Mouse (Mus musculus): ENCODE results near the gene Olfr800. TPM values are rescaled to one million over a fixed set of nuclear protein-coding genes. Genes with fewer than 3 reads are reported as not detected.

Olfr800 gene
- polyA plus RNA-seq (2012; rRNA removed): not detected in 2 replicates

DNA sequence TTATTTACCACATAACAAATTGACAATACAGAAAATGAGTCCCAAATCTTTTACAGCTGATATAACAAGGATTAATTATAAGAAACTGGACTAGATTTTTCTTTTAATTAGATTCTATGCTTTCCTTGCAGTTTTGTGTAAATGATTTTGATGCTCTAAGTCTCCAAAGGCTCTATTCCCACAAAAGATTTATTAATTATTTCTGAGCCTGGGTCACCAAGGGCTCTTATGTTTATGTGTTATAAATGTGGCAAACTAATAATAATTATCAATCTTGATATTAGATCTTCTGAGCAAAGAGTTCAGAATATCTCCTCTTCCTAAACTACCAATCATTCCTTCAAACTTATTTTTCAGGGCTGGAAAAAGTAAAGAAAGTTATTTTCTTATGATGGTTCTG lies at the start of gene Olfr800:
Gene Olfr800 (plus strand): TSS at position 301 of the 400 bp plus-strand sequence.
- Histone ChIP-seq H3K4me1 (replicated peaks; ENCODE audit: control insufficient read depth, insufficient read depth, low read length) (no peaks in the 10 kb centered on the region), H3K27me3 (ENCODE audit: control insufficient read depth, insufficient read depth, low read length) (no peaks in the 10 kb centered on the region), H3K36me3 (ENCODE audit: control insufficient read depth, insufficient read depth, low read length) (no peaks in the 10 kb centered on the region), H3K27ac (ENCODE audit: control insufficient read depth, insufficient read depth, low read length) (no peak within 1 kb of the TSS), H3K4me3 (ENCODE audit: control insufficient read depth, insufficient read depth, low read length) (no peak within 1 kb of the TSS)
- TF ChIP-seq CTCF (IDR thresholded peaks at IDR 0.05; ENCODE audit: borderline replicate concordance, control insufficient read depth, extremely low read depth, insufficient read depth, low read length, poor library complexity) (no peak), POLR2A (IDR thresholded peaks at IDR 0.05; ENCODE audit: control insufficient read depth, extremely low read depth, insufficient read depth, low read length, poor library complexity) (no peak)
- DNase-seq: no peak

DNA sequence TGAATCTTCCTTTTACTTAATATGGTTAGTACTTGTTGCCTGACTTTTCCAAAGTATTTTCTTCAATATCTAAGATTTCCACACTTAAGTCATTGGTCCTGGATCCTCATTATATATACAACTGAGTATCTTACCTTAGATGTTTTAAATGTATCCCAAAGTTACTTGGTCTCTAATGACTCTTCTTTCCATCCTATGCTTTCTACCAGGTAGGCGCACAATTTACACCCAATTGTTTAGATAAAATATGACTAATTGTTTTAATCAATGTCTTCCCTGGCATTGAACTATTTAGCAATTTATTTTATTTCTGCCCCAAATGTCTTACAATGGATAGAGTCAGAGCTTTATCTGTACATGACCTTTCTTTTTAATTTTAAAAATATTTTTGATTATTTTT lies 45.0 kb upstream of the Olfr800 start, which contains the start of gene Olfr796:
Gene Olfr796 (minus strand): TSS at position 101 of the 400 bp plus-strand sequence.
- DNase-seq: no peak
- no peak within 1 kb of the TSS for H3K4me3 ChIP-seq (ENCODE audit: control insufficient read depth, insufficient read depth, low read length)
- H3K4me1 ChIP-seq (replicated peaks; ENCODE audit: control insufficient read depth, insufficient read depth, low read length): no peaks in the 10 kb centered on the region
- H3K27me3 ChIP-seq (ENCODE audit: control insufficient read depth, insufficient read depth, low read length): no peaks in the 10 kb centered on the region
- H3K36me3 ChIP-seq (ENCODE audit: control insufficient read depth, insufficient read depth, low read length): no peaks in the 10 kb centered on the region
- TF ChIP-seq POLR2A (IDR thresholded peaks at IDR 0.05; ENCODE audit: control insufficient read depth, extremely low read depth, insufficient read depth, low read length, poor library complexity) (no peak), CTCF (IDR thresholded peaks at IDR 0.05; ENCODE audit: borderline replicate concordance, control insufficient read depth, extremely low read depth, insufficient read depth, low read length, poor library complexity) (no peak)
- H3K27ac ChIP-seq (ENCODE audit: control insufficient read depth, insufficient read depth, low read length): no peak within 1 kb of the TSS
- 98% methylated on average over 1 of the region's 1 CpGs for WGBS

GRCm38 (mm10) chr10:129621724-129622123 lies 35.8 kb upstream of the Olfr800 start:
- no peak for DNase-seq
- H3K27me3 ChIP-seq (ENCODE audit: control insufficient read depth, insufficient read depth, low read length): no peaks in the 10 kb centered on the region
- H3K36me3 ChIP-seq (ENCODE audit: control insufficient read depth, insufficient read depth, low read length): no peaks in the 10 kb centered on the region
- no peak overlapping the region for H3K27ac ChIP-seq (ENCODE audit: control insufficient read depth, insufficient read depth, low read length)
- WGBS: 26% methylated on average over 1 of the region's 1 CpGs
- H3K4me1 ChIP-seq (replicated peaks; ENCODE audit: control insufficient read depth, insufficient read depth, low read length): no peaks in the 10 kb centered on the region
- TF ChIP-seq CTCF (IDR thresholded peaks at IDR 0.05; ENCODE audit: borderline replicate concordance, control insufficient read depth, extremely low read depth, insufficient read depth, low read length, poor library complexity) (no peak), POLR2A (IDR thresholded peaks at IDR 0.05; ENCODE audit: control insufficient read depth, extremely low read depth, insufficient read depth, low read length, poor library complexity) (no peak)
- H3K4me3 ChIP-seq (ENCODE audit: control insufficient read depth, insufficient read depth, low read length): no peak overlapping the region

GRCm38 (mm10) chr10:129623251-129623650 lies 34.2 kb upstream of the Olfr800 start:
- TF ChIP-seq POLR2A (IDR thresholded peaks at IDR 0.05; ENCODE audit: control insufficient read depth, extremely low read depth, insufficient read depth, low read length, poor library complexity) (no peak), CTCF (IDR thresholded peaks at IDR 0.05; ENCODE audit: borderline replicate concordance, control insufficient read depth, extremely low read depth, insufficient read depth, low read length, poor library complexity) (no peak)
- no peak for DNase-seq
- no peaks in the 10 kb centered on the region for H3K4me1 ChIP-seq (replicated peaks; ENCODE audit: control insufficient read depth, insufficient read depth, low read length)
- H3K27ac ChIP-seq (ENCODE audit: control insufficient read depth, insufficient read depth, low read length): no peak overlapping the region
- no peaks in the 10 kb centered on the region for H3K27me3 ChIP-seq (ENCODE audit: control insufficient read depth, insufficient read depth, low read length)
- no peak overlapping the region for H3K4me3 ChIP-seq (ENCODE audit: control insufficient read depth, insufficient read depth, low read length)
- no peaks in the 10 kb centered on the region for H3K36me3 ChIP-seq (ENCODE audit: control insufficient read depth, insufficient read depth, low read length)

- H3K36me3 ChIP-seq (ENCODE audit: control insufficient read depth, insufficient read depth, low read length): no peaks in the 10 kb centered on the region
- H3K27me3 ChIP-seq (ENCODE audit: control insufficient read depth, insufficient read depth, low read length): no peaks in the 10 kb centered on the region
- no peaks in the 10 kb centered on the region for H3K4me1 ChIP-seq (replicated peaks; ENCODE audit: control insufficient read depth, insufficient read depth, low read length)
- TF ChIP-seq CTCF (IDR thresholded peaks at IDR 0.05; ENCODE audit: borderline replicate concordance, control insufficient read depth, extremely low read depth, insufficient read depth, low read length, poor library complexity) (no peak), POLR2A (IDR thresholded peaks at IDR 0.05; ENCODE audit: control insufficient read depth, extremely low read depth, insufficient read depth, low read length, poor library complexity) (no peak)
- no peak for DNase-seq
- no peak within 1 kb of the TSS for H3K4me3 ChIP-seq (ENCODE audit: control insufficient read depth, insufficient read depth, low read length)
- H3K27ac ChIP-seq (ENCODE audit: control insufficient read depth, insufficient read depth, low read length): no peak within 1 kb of the TSS
- WGBS: 85% methylated on average over 1 of the region's 1 CpGs
Measured at GRCm38 (mm10) chr10:129627834-129628233, 29.7 kb upstream of the Olfr800 start, which contains the start of gene Olfr798. Olfr798 (minus strand) TSS chr10:129627934.

- WGBS: 42% methylated on average over 1 of the region's 1 CpGs
- H3K27me3 ChIP-seq (ENCODE audit: control insufficient read depth, insufficient read depth, low read length): no peaks in the 10 kb centered on the region
- DNase-seq: no peak
- H3K36me3 ChIP-seq (ENCODE audit: control insufficient read depth, insufficient read depth, low read length): no peaks in the 10 kb centered on the region
- no peak within 1 kb of the TSS for H3K27ac ChIP-seq (ENCODE audit: control insufficient read depth, insufficient read depth, low read length)
- H3K4me3 ChIP-seq (ENCODE audit: control insufficient read depth, insufficient read depth, low read length): no peak within 1 kb of the TSS
- H3K4me1 ChIP-seq (replicated peaks; ENCODE audit: control insufficient read depth, insufficient read depth, low read length): no peaks in the 10 kb centered on the region
- TF ChIP-seq POLR2A (IDR thresholded peaks at IDR 0.05; ENCODE audit: control insufficient read depth, extremely low read depth, insufficient read depth, low read length, poor library complexity) (no peak), CTCF (IDR thresholded peaks at IDR 0.05; ENCODE audit: borderline replicate concordance, control insufficient read depth, extremely low read depth, insufficient read depth, low read length, poor library complexity) (no peak)
Measured at GRCm38 (mm10) chr10:129637184-129637583, 20.3 kb upstream of the Olfr800 start, which contains the start of gene Olfr799. Olfr799 (plus strand) TSS chr10:129637484.

- 85% methylated on average over 1 of the region's 1 CpGs for WGBS
Measured at GRCm38 (mm10) chr10:129651763-129652162, 5.7 kb upstream of the Olfr800 start.

More at GRCm38 (mm10) chr10:129651763-129652162, 5.7 kb upstream of the Olfr800 start:
- no peaks in the 10 kb centered on the region for H3K4me1 ChIP-seq (replicated peaks; ENCODE audit: control insufficient read depth, insufficient read depth, low read length)
- no peak overlapping the region for H3K27ac ChIP-seq (ENCODE audit: control insufficient read depth, insufficient read depth, low read length)
- H3K4me3 ChIP-seq (ENCODE audit: control insufficient read depth, insufficient read depth, low read length): no peak overlapping the region
- H3K27me3 ChIP-seq (ENCODE audit: control insufficient read depth, insufficient read depth, low read length): no peaks in the 10 kb centered on the region
- no peak for DNase-seq
- H3K36me3 ChIP-seq (ENCODE audit: control insufficient read depth, insufficient read depth, low read length): no peaks in the 10 kb centered on the region
- no peak for TF ChIP-seq POLR2A (IDR thresholded peaks at IDR 0.05; ENCODE audit: control insufficient read depth, extremely low read depth, insufficient read depth, low read length, poor library complexity)
- TF ChIP-seq CTCF (IDR thresholded peaks at IDR 0.05; ENCODE audit: borderline replicate concordance, control insufficient read depth, extremely low read depth, insufficient read depth, low read length, poor library complexity): no peak

All from thymus, adult 2 months (tissue).